Mouse (Mus musculus) thymus, postnatal 0 days (tissue): Measurements from ENCODE around the gene Rab6b. TPM values are rescaled to one million over a fixed set of nuclear protein-coding genes. Genes with fewer than 3 reads are reported as not detected.
"Not testable (repeated sequence)": the region's sequence is repeated elsewhere in the genome, so short reads cannot be mapped to it uniquely, and the experiment has no call there.

ENCODE experiments used
- DNase-seq: peaks from one replicate; pipeline ENCODE4 v3.0.0-alpha.2; 2015; ENCODE audit warnings: low spot score
- polyA plus RNA-seq: library from polyadenylated mRNA; unstranded; fragments of >200 nt; fragmentation: Nextera tagmentation; extraction: Ambion mirVana; gene quantifications from 2 replicates; pipeline ENCODE4 v1.2.1, GENCODE M21; 2015

Rab6b gene
- polyA plus RNA-seq, 1 experiment from 2014 or later, result 4.3 TPM

DNA sequence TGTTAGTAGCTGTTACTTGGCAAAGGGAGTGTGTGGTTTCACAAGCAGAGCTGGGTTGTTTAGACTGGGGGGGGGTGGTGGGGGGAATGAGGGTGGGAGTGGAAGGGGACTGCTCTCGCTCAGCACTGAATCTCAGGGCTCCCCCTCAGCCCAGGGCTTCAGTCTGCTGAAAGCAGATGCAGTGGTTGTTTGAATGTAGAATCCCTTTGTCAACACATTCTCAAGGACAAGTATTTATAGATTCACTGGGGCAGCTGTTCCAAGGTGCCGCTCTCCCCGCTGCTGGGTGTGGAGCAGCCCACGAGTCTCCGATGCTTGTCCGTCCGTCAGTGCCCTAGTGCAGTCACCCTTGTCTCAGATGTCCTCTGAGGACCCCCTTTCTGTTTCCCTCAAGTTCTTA lies 29.7 kb downstream of the Rab6b start:
- no peak for DNase-seq

DNA sequence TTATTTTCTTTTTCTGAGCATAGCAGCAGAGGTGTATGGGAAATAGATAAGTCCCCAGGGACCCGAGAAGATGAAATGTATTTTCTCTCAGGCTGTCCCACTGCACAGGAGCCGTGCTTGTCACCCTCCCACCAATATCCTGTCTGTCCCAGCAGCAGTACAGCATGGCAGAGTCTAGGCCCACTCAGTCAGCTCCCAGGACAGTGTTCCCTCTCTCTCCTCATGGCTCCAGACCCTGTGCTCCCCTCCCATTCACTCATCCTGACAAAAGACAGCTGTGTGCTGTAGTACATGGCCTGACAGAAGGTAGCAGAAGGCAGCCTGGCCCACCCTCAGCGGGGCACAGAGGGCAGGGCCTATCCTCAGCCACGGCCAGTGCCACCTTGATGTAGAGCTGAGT lies 32.3 kb downstream of the Rab6b start:
- no peak for DNase-seq

DNA sequence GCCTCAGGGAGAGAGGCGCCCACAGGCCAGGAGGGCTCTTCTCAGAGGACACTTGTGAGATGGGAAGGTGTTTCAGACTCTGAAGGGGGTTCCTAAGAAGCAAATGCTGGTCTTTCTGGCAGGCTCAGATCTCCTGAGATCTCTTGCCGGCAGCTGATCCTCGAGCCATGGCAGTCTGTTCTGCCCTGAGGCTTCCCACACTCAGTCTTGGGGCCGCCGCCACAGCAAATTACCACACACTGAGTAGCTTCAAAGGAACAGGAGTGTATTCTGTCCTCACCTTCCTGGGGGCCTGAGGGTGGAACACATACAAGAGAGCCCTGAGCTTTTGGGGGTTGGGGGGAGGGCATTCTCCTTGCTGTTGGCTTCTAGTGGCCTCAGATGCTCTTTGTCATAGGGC lies 33.8 kb downstream of the Rab6b start:
- DNase-seq, result no peak

DNA sequence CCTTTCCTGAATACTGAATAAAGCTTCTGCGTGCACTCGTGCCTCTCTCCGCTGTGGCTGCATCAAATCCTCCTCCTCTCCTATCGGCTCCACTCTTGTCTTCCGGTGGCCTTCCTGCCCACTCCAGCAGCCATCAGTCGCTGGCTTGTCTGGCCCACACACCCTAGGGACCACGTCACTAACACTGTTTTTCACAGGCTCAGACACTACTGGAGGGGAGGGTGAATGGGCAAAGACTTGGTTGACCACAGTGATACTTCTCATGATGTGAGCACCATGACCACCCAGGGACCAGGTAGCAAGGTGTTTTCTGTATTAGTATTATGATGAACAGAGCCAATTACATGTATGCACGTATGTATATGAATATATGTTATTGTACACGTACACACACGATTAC lies 34.7 kb downstream of the Rab6b start:
- DNase-seq, result no peak

DNA sequence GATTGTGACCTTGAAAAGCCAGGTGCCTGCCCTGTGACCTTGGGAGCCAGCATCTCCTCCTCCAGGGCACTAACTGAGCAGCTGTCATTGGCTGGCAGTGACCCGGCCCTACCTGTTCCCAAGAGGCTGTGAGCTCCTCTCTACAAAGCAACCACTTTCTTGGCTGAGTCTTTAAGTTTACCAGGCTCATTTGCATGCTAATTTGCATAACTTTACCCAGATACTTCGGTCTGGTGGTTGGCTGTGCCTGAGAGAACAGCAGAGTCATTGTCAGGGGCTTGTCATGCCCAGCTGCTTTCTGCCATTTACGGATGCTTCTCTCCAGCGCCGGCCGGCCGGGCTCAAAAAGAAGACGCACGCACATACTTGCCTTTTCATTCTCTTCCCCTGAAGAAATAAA lies 35.1 kb downstream of the Rab6b start:
- DNase-seq, result peak; percentile 7

DNA sequence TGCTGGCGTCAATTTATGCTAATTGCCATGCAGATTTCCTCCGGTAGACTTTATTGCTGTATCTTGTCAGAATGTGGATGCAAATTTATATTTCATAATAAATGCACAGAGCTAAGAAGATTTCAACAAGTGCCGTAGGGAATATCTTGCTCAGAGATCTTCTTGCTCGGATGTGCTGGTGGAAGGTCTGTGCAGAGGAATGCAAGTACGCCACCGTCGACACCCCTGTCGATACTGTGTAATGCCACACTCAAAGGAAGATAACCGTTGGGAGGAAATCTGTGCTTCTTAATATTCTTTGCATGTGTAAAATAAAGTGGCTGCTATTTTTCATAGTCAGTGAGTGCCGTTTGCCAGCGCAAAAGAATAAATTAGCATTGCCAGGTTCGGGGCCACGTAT lies 35.5 kb downstream of the Rab6b start:
- no peak for DNase-seq

DNA sequence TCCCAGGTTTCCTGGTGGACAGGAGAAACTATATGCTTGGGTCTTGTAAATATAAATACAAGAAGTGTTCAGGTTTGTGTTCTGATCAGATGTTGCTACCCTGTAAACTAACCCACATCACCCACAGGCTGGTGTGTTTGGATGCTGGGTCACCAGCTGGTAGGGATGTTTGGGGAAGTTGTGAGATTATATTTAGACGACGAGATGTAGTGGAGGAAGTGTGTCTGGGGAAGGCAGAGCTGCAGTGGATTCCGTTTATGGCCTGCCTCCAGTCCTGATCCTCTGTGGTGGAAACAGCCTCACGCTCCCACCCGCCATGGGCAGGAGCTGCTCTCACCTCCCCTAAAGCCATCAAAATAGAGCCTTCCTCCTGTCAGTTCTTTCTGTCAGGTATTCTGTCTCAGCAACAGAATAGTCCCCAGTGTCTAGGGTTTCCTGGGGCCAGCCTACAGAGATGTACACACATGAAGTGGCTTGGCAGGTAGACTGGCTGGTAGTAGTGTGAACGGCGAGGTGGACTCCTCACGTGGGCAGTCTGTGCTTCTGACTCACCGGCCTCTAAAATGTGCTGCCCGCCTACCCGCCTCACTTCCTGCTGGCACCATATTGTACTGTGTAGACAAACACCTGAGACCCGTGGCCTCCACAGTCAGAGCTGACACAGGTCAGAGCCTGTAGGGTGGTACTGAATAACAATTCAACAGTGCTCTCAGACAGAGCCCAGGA lies 37.6 kb downstream of the Rab6b start:
- DNase-seq, result no peak

DNA sequence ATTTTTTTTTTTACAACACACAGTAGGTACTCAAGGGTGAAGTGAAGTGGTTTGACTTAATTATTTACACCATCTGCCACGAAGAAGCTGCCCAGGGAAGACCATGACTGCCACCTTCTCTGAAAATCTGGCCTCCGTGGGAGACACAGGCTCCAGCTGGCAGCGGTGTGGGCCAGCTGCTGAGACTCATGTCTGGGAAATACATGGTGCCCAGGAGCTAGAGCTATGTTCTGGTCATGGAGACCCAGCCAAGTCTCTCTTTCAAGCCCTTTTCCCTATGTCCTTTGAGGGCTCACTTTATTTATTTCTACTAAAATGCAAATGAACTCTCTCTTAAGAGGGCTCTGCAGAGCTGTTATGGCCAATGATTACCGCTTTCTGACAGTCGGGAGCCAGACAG lies 41.7 kb downstream of the Rab6b start:
- no peak for DNase-seq

DNA sequence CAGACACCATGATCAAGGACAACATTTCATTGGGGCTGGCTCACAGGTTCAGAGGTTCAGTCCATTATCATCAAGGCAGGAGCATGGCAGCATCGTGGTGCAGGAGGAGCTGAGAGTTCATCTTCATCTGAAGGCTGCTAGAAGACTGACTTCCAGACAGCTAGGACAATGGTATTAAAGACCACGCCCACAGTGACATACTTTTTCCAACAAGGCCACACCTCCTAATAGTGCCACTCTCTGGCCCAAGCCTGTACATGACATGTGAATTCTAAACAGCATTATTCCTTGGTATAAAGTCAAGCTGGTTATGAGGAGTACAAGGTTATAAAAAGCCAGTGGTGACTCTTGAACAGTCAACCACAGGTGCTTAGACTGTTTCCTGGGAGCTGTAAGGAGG lies 43.0 kb downstream of the Rab6b start:
- no peak for DNase-seq

DNA sequence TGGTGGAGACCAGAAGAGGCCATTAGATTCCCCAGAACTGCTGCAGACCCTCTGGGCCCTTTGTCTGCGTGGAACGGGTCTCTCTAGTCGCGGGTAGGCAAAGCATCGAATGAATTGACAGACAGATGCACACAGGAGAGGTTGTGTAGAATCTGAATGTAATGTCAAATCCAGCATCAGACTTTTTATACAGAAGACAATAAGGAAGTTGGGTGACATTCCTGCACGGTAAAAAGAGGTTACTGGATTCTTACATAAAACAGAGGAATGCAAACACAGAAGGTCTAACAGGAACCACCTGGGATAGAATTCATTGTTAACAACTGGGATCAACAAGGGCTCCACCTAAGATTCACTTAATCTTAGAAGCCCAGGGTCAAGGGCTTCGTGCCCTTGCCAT lies 43.6 kb downstream of the Rab6b start:
- not testable (repeated sequence) for DNase-seq

DNA sequence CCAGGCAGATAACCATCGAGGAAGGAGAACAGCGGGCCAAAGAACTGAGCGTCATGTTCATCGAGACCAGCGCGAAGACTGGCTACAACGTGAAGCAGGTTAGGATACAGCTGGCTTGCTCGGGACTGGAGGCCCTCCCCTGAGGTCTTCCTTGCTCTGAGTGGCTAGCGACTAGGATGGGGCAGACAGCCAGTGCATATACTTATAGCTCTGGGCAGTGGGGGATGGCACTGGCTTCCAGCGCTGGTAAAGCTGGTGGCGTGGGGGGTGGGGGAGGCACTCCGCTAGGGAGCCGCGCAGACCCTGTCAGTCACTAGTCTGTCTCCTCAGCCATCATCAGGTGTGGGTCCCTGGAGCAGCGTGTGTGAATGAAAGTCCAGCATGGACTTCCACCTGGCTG lies 52.2 kb downstream of the Rab6b start:
- no peak for DNase-seq

DNA sequence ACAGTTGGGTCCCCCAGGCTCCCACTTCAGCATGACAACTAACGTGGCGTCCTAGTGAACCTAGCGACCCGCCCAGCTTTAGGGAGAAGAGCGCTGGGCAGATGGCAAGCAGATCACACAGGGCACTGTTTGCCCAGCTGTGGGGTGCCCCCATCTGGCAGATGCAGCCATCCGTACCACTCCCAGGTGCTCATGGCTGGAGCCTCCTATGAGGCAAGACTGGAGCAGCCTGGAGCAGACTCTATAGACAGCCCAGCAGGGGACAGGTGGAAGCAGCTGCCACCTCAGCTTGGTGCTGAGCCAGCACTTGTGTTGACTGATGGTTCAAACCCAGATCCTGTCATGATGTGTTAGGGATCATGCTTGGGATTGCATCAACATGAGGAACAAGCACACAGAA lies 56.5 kb downstream of the Rab6b start:
- no peak for DNase-seq

DNA sequence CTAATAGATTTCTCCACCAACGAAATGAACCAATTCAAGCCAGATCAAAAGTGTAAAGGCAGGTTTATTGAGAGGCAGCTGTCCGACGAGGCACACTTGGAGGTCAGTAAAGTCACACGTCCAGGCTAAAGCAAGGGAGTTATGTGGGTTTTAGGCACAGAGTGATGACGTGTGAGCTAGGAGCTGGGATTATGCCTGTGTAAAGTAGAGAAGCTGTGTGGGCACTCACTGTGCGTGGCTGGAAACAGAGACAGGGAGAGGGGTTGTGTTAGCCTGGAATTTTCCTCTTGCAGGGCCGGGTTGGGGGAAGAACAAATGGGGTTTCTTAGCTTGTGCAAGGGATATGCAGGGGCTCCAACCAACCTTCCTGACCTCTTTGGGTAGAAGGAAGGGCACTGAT lies 57.2 kb downstream of the Rab6b start:
- DNase-seq, result no peak

DNA sequence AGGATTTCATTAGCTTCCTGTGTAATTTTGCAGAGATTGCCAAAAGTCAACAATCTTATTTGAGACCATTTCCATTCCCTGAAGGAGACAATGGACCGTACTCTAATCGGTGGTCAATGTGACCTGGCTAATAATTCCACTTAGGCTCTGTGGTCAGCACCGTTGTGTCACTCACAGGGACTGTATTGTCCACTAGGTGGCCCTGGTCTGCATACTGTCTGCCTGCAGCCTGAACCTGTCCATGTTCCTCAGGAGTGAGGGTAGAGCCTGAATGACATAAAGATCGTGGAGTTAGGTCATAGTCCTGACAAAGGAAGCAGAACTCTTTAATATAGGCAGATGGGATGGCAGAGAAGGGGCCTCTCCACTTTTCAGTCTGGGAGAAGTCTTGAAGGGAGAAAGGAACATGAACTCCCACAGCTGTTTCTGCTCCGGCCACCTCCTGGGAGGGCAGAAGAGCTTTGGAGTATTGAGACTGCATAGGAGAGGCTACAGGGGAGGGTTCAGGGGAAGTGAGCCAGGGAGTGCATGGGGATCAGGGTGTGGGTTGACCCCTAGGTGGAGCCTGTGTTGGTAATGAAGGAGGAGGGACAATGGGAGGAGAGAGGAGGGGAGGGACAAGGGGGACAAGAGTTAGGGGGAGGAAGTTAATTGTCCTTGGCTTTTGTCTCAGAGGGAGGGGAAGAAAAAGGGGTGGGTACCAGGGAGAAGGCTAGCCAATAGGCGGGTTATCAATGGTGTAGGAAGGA lies 63.4 kb downstream of the Rab6b start:
- no peak for DNase-seq

DNA sequence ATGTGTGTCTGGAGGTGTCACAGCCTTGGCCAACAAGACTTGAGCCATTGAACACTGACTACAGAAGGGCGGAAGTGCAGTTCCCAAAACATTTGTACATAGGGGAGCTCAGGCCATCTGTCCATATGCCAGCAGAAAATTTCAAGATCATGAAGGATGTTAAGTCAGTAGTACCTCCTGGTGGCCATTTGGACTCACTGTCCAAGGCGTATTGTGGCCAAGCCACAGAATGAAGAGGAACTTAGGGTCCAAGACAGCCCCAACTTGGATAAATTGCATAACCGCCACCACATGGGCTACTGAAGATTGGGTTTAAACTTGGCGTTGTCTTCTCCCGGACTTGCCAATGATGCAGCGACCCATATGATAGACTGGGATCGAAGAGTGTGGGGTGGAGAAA lies 64.1 kb downstream of the Rab6b start:
- DNase-seq, result no peak

DNA sequence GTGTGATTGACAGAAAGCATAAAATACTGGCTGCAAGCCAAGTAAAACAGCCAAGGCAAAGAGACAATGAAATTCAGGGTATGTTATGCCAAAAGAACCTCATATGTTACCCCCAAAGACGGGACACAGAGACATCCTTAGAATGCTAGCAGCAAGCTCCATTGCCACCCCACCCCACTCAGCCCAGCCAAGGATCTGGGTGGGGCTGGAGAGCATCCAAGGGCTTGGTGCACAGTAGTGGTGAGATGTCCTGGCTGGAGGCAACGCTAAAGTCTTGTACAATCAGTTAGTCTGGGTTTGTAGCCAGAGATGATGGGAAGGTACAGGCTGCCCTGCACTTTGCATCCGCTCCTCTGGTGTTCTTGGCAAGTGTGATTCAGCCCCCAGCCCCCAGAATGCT lies 68.7 kb downstream of the Rab6b start:
- no peak for DNase-seq

DNA sequence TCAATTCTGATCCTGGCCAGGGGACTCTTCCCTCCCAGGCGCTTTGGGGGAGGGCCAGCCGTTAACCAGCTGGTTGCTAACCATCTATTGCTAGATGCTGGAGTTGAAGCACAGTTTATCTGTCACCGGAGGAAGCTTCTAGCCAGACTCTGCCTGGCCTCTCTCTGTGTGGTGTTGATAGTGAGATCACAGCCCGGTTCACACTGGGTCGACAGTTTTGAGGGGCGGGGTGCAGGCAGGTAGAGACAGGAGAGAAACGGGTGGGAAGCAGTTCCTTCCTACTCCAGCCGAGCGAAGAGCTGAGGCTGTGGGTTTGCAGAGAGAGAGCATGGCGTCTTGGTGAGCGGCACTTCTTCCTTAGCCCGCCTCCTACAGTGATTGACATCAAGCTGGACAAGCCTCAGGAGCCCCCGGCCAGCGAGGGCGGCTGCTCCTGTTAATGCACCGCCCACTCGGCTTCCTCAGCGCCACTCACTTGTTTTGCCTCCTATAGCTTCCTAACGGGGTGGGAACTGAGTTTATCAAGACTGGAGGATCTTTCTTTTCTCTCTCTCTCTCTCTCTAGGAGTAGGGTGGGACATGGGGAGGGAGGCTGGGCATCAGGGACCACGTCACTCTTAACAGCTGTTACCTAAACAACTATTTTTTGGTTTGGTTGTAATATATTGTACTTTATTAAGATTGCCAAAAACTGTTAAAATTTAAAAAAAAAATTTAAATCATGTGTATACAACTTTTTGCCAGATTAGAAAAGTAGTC lies 69.4 kb downstream of the Rab6b start:
- peak; percentile 63 for DNase-seq

DNA sequence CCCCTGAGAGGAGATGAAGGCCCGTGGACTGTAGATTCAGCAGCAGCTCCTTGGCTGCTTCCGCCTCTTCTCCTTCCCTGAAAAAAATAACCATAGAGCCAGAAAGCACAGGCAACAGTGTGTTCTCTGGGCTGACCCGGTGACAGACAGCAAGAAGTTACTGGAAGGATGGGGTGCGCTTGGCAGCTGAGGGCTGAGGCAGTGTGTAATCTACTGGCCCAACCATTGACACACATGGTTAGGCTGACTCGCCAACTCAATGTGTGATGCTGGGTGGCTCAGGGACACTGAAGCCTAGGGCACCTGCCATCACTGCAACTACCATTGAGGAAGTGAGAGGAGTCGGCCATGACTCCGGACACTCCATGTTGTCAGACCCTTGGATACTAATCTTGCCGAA lies 70.3 kb downstream of the Rab6b start:
- no peak for DNase-seq

DNA sequence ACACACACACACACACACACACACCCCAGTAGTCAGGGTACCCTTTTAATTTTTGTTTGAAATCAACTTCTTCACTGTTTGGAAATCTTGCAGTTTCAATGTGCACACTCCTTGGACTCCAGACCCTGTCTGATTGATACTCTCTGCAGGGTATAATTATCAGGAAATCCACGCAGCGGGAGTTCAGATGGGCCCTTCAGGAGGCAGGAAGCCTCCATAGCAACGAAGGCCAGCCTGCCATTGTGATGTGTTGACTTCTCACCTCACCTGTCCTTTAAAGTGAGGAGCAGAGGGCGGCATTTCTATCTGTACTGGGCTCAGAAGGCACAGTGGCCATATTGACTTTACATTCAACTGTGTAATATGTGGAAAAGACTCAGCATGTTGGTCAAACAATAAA lies 73.3 kb downstream of the Rab6b start:
- DNase-seq, result no peak

DNA sequence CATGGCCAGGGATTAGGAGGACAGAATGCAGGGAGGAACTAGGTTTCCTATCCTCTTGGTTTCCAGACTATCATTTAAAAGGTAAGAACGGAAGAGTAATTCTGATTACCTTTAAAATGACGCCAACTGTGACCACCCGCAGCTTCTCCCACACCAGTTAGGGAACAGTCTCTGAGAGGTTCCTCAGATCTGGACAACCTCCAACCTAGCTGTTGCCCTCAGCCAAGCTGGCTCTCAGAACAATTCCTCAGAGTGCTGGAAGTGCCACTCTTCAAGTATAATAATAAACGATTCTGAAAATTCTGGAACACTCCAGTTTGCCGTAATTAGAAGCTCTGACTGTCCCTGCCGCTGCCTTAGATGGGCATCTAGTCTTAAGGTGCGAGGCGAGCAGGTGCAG lies 74.4 kb downstream of the Rab6b start:
- DNase-seq, result no peak

DNA sequence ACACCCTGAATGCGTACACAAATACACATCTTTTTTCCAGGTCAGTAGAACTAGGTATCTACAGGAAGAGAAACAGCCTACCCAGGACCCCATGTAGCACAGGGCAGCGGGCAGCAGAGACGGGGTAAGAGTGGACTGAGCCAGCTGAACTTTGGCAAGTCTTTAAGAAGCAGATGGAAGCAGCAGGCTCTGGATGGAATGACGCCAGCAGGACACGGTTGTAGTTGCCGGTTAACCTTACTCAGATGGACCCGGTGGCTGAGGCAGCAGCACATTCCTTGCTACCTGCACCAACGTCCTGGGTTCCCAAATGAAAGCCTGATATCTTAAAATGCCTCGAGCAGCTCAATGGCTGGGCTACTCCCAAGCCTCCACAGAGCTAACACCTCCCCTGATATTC lies 75.2 kb downstream of the Rab6b start:
- no peak for DNase-seq

DNA sequence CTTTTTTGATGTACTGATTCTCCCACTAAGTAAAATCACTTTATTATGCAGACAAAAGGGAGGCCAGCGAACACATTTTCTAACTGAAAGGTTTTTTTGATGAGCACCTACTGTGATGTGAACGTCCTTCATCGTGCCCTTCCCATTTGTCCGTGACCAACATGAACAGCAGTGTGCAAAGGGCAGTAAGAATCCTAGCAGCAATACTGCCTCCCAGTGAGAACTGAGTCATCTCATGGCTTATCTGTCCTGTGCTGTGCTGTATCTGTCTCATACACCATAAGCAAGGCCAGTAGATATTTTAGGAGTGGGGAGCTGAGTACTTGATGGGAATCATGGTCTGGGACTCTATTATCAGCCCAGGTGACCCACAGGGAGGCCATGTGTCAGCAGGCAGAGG lies 76.8 kb downstream of the Rab6b start:
- DNase-seq, result no peak
